Mouse (Mus musculus): Measurements from ENCODE around the gene Atad1.

DNA sequence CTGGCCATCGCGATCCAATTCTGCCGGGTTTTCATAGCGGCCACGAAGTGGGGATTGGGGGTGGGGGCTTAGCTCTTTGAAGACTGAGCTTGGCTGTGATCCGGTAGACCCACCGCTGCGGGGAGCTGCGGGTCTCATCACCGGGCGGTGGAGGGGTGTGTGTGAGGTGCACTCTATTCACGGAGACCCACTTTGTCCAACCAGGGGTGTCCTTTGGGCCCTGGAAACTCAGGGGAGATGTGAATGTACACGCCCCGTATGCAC, 17.0 kb upstream of the Atad1 start:
- TF ChIP-seq POLR2A (IDR thresholded peaks at IDR 0.05; ENCODE audit: low read depth, low read length): no peak
- TF ChIP-seq CTCF (conservative IDR thresholded peaks at IDR 0.05; ENCODE audit: insufficient read depth, insufficient read length, low read depth, low read length): no peak

Measured in kidney, adult 2 months (tissue).